In the genomic region with DNA sequence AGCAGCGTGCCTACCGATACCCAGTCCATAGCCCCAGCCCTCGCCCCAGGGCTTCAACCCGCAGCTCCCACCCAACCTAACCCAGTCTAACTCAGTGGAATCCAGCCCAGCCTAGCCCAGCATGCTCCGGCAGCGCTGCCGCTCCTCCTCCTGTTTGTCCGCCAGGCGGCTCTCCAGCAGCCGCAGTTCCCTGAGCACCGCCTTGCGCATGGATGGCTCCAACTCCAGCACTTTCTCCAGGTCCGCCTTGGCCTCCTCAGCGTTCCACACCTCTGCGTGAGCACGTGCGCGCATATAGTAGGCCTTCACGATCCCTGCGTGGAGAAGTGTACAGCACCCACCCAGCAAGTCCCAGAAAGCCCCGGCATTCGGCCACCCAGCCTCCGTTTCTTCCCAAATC, we compare ENCODE assay signal across 9 mouse cellular contexts. TPM values are rescaled to one million over a fixed set of nuclear protein-coding genes. Genes with fewer than 3 reads are reported as not detected.
A peak's percentile ranks its signal among the peaks of the same experiment; 100 is the strongest.
DNase-seq lines count a peak whose midpoint lies in the region; ATAC-seq and TF ChIP-seq lines count a peak whose summit lies in the region.
"Had no signal": no experiment of that assay in that cellular context is flagged by ENCODE, and none has a peak within 500 bp of the region (broad histone marks: within the 10 kb centered on the region; RNA-seq: fewer than 3 reads in every experiment).

No protein-coding gene starts in this region.

- H3K27ac ChIP-seq in layer of hippocampus, adult 2 months, result no peak overlapping the region
- no peak overlapping the region for H3K27ac ChIP-seq in intestine, postnatal 0 days (ENCODE audit: low read depth, low read length)
- no peak overlapping the region for H3K27ac ChIP-seq in neural tube, embryonic 15.5 days (replicated peaks)
- H3K27ac ChIP-seq: macrophage had no signal

- no peaks in the 10 kb centered on the region for H3K27me3 ChIP-seq in intestine, postnatal 0 days (replicated peaks; ENCODE audit: control insufficient read depth, insufficient read depth, low read length)
- peaks cover 15% of the 10 kb centered on the region for H3K27me3 ChIP-seq in neural tube, embryonic 15.5 days (replicated peaks)

- H3K9me3 ChIP-seq in intestine, postnatal 0 days (ENCODE audit: control insufficient read depth), result no peaks in the 10 kb centered on the region
- no peaks in the 10 kb centered on the region for H3K9me3 ChIP-seq in neural tube, embryonic 15.5 days (replicated peaks)

- no peaks in the 10 kb centered on the region for H3K36me3 ChIP-seq in intestine, postnatal 0 days (ENCODE audit: control insufficient read depth, insufficient read depth)
- H3K36me3 ChIP-seq in neural tube, embryonic 15.5 days, result no peaks in the 10 kb centered on the region

- ATAC-seq in intestine, postnatal 0 days, result no peak
- no peak for ATAC-seq in neural tube, embryonic 15.5 days (ENCODE audit: low FRiP score)

- H3K9ac ChIP-seq in intestine, postnatal 0 days (ENCODE audit: low read depth, low read length), result no peak overlapping the region
- H3K9ac ChIP-seq in neural tube, embryonic 15.5 days (replicated peaks), result no peak overlapping the region

- DNase-seq in adrenal gland, postnatal 10 days, result peak; percentile 61
- DNase-seq in adrenal gland, adult 8-10 months, result no peak
- peak in 1 of 2 experiments; percentile 45 for DNase-seq in layer of hippocampus, adult 2 months (ENCODE audit: low spot score in 2 of 2)
- DNase-seq in layer of hippocampus, adult 8-10 months (ENCODE audit: low spot score in 2 of 2), result no peak
- peak; percentile 75 for DNase-seq in embryo, embryonic 10.5 days (ENCODE audit: low spot score)
- no peak for DNase-seq in MN1 (ENCODE audit: low spot score)

- H3K4me2 ChIP-seq in intestine, postnatal 0 days (replicated peaks; ENCODE audit: low read depth), result no peak overlapping the region
- peak overlapping the region; percentile 23 for H3K4me2 ChIP-seq in neural tube, embryonic 15.5 days

- WGBS in intestine, postnatal 0 days, result 22% methylated on average over 23 of the region's 23 CpGs
- 20% methylated on average over 23 of the region's 23 CpGs for WGBS in neural tube, embryonic 15.5 days

- TF ChIP-seq CTCF in layer of hippocampus, adult 2 months (conservative IDR thresholded peaks at IDR 0.05), result peak; percentile 84
- TF ChIP-seq CTCF in intestine, postnatal 0 days (IDR thresholded peaks at IDR 0.05; ENCODE audit: low read depth), result peak; percentile 75

- H3K4me1 ChIP-seq in intestine, postnatal 0 days (replicated peaks; ENCODE audit: control insufficient read depth, insufficient read depth, low read length), result no peaks in the 10 kb centered on the region
- peaks cover 10% of the 10 kb centered on the region for H3K4me1 ChIP-seq in neural tube, embryonic 15.5 days

- peak overlapping the region; percentile 1; the same call in 1 of the 2 replicates for H3K4me3 ChIP-seq in layer of hippocampus, adult 2 months
- H3K4me3 ChIP-seq in intestine, postnatal 0 days (ENCODE audit: low read depth, low read length), result no peak overlapping the region
- H3K4me3 ChIP-seq in neural tube, embryonic 15.5 days (replicated peaks), result no peak overlapping the region

RNA-seq across cellular contexts. Expression of a gene that starts 8.2 kb away (rescaled TPM):
- total RNA-seq in adrenal gland, postnatal 10 days (2021), result under 1 TPM; 0.27 to 0.33 TPM
- total RNA-seq in adrenal gland, adult 8-10 months (2022), result not detected
- not detected for total RNA-seq in layer of hippocampus, adult 2 months (2021)
- total RNA-seq in layer of hippocampus, adult 8-10 months (2022), result not detected
- polyA plus RNA-seq in intestine, postnatal 0 days (2015; fragmentation: Nextera tagmentation; extraction: Ambion mirVana), result 0.10 and 0.17 TPM in 2 replicates
- polyA plus RNA-seq in neural tube, embryonic 15.5 days (2015; fragmentation: Nextera tagmentation; extraction: Ambion mirVana), result 0.36 and 0.41 TPM in 2 replicates

RNA-seq across cellular contexts. Expression of a gene that starts 12.7 kb away (rescaled TPM):
- 10 to 100 TPM; 14.1 to 23.8 TPM for total RNA-seq in adrenal gland, postnatal 10 days (2021)
- total RNA-seq in adrenal gland, adult 8-10 months (2022), result 1 to 10 TPM; 1.6 to 4.4 (median 2.1) TPM
- under 1 TPM; 0.90 to 0.93 TPM for total RNA-seq in layer of hippocampus, adult 2 months (2021)
- under 1 TPM in 2 of 4 experiments, not detected in 2; 0.58 to 0.77 TPM for total RNA-seq in layer of hippocampus, adult 8-10 months (2022)
- polyA plus RNA-seq in intestine, postnatal 0 days (2015; fragmentation: Nextera tagmentation; extraction: Ambion mirVana), result 14.0 and 17.4 TPM in 2 replicates
- 19.1 and 33.3 TPM in 2 replicates for polyA plus RNA-seq in neural tube, embryonic 15.5 days (2015; fragmentation: Nextera tagmentation; extraction: Ambion mirVana)

Comparison
In these comparisons a context has a peak if more than half of its experiments do, and no peak if none do; other contexts are left out.
1. DNase-seq: peak in adrenal gland, postnatal 10 days (single experiment) and embryo, embryonic 10.5 days (single experiment); none in adrenal gland, adult 8-10 months (single experiment), layer of hippocampus, adult 8-10 months (0 of 2) and MN1 (single experiment).